Mouse (Mus musculus) adrenal gland, adult 2 months (tissue): ENCODE measurements around the gene Heatr4. TPM values are rescaled to one million over a fixed set of nuclear protein-coding genes. Genes with fewer than 3 reads are reported as not detected.
A peak's percentile ranks its signal among the peaks of the same experiment; 100 is the strongest.
"Not testable (repeated sequence)": the region's sequence is repeated elsewhere in the genome, so short reads cannot be mapped to it uniquely, and the experiment has no call there.

Experiments used
- DNase-seq: peaks from one replicate; pipeline ENCODE4 v3.0.0; 2021
- long read RNA-seq: library from polyadenylated mRNA; stranded (forward); transcript quantifications from one replicate; pipeline ENCODE4 v2.0.0, GENCODE M21; 2021
- polyA plus RNA-seq: library from polyadenylated mRNA; depleted of rRNA; stranded (reverse); fragments of >200 nt; gene quantifications from 2 replicates; pipeline ENCODE4 v1.2.3, GENCODE M21; 2012; rRNA removed
- total RNA-seq, 2 experiments: library from RNA; stranded (reverse); gene quantifications; 2 replicates each; pipeline ENCODE4 v1.2.3; 2021

The Heatr4 gene
- total RNA-seq, result not detected
- not detected in 2 replicates for polyA plus RNA-seq
- long read RNA-seq, result 0 reads

DNA sequence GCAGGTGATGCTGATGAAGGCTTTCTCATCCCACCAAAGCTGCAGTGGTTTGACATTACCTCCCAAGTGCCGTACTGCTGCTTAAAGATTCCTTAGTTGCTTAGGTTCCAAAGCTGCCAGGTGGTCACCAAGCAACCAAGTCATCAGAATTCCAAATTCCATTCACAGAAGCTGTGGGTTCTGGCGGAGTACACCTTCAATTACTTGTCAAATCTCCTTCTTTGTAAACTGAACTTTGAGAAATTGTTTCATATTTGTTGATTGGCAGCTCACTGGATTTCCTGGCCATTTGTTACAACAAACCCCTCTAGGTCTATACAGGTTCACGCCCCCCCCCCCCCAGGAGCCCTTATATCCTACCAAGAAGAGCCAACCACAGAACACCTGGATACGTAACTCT, at the start of gene Heatr4:
TSS of gene Heatr4 (minus strand) at position 101 of the 400 bp plus-strand sequence.
- DNase-seq, result no peak

DNA sequence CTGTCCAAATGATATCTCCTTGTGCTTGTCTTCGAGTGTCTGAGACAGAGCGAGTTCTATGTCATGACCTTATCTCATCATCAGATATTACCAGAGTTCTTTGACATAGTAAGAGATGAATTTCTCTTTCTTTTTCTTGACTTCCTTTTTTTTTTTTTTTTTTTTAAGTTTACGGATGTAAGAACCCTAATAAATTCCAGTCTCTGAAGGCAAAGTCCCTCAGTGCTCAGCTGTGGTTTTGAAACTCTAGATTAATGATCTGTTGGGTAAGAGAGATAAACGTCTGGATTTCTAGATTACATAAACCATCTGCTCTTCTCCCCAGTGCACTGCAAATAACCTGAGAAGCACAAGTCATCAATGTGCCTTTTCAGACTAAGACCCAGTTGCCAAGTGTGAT, 49.5 kb upstream of the Heatr4 start:
- DNase-seq, result no peak

DNA sequence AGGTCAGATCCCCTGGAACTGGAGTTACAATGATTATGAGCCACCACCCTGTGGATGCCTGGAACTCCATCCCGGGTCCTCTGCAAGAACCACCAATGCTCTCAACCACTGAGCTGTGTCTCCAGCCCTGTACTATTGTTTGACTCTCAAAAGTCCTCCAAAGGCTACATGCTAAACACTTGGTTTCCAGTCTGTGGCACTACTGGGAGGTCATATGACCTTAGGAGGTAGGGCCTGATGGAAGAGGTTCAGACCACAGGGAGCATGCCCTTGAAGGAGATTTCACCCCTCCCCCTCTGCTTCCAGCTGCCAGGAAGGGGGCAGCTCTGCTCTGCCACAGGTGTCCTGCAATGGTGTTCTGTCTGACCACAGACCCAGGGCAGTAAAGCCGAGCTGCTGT, 48.6 kb upstream of the Heatr4 start:
- not testable (repeated sequence) for DNase-seq

DNA sequence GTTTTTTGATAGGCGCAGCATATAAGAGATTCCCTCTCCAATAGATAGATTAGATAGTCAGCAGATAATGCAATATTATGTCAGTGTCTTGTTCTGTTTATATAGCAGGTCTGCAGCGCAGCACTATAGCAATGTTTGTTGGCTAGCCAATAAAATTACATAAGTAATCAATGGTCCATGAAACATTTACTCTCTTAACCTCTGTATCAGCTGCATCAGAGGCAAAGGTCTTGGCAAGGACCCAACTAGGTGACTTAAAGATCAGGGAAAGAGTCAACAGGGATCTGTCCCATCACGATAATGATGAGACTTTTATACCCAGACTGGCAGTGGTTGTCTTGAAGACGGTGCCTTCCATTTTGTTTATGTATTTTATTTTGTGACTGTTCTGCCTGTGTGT, 48.2 kb upstream of the Heatr4 start:
- no peak for DNase-seq

DNA sequence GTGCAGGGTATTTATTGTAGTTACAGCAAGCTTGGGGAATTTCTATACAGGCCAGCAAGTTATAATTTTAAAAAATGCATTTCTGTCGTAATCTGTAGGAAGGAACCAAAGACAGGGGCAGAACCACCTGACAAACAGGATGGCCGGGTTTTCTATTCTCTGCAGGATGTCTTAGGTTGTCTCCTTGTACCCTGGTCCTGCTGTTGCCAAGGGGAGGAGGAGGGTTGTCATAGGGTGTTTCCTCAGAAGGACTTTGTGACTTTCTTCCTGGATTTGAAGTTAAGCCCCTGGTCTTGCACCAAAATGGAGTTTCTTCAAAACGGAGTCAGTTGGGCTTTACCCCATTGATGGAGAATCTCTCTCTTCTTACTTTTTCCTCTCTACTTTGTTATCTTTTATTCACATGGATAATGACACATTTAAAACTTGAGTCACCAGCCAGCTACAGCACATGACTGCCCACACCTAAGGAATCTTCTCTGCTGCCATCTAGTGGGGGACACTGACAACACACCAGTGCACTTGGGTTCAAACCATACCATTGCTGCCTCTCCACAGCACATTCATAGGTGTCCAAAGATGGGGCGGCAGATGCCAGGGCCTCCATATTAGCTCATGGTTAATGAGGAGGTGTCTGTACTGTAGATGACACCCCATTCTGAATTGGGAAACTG, 46.1 kb upstream of the Heatr4 start:
- peak; percentile 82 for DNase-seq

DNA sequence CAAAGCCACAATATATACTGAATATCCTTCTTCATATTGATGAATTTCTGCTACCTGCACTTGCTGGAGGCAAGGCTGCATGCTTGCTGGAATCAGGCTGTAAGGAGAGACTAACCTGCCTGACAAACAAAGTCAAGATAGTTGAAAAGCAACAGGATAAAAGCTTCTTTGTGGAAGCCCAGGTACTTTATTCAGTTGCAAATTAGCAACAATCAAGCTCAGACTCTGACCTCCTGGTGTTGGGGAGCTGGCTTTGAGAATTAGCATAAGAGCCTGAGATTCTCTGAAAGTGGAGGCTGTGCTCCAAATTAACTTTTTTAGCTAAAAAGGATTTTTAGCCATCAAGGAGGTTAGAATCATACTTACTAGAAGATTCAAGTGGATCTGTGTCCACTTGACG, 44.4 kb upstream of the Heatr4 start:
- DNase-seq, result not testable (repeated sequence)

DNA sequence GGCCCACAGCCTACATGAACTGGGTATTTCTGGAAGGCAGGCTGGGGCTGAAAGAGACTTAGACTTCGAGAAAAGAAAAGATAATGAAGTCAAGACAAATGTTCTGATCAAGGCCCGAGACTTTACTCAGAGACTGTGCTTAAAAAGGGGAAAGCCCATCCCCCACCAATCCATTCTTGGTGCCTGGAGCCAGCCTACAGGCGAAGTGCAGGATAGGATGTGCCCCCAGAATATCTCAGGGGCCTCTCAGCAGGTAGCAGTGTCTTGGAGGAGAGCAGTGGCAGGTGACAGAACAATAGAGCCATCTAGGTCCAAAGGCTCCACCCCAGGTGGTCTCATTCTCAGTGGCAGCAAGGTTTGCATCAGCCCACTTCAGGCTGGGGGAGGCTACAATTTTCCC, 43.7 kb upstream of the Heatr4 start:
- not testable (repeated sequence) for DNase-seq

DNA sequence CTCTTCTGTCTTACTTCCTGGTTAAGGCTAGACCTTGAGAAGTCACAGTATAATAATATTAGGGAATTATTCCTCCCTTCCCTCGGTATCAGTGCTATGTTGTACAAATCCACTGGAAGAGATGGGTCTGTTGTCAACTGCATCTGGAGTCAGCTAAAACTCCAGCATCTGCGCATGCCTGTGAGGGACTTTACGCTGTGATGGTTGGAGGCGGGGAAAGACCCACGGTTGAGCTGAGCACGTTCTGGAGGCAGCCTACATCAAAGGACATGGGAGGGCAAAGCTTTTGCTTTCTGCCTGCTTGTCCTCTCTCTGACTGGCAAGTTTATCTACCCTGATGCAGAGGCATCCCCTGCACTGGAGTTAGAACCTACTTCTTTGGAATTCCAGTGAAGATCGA, 41.2 kb upstream of the Heatr4 start:
- DNase-seq, result no peak

DNA sequence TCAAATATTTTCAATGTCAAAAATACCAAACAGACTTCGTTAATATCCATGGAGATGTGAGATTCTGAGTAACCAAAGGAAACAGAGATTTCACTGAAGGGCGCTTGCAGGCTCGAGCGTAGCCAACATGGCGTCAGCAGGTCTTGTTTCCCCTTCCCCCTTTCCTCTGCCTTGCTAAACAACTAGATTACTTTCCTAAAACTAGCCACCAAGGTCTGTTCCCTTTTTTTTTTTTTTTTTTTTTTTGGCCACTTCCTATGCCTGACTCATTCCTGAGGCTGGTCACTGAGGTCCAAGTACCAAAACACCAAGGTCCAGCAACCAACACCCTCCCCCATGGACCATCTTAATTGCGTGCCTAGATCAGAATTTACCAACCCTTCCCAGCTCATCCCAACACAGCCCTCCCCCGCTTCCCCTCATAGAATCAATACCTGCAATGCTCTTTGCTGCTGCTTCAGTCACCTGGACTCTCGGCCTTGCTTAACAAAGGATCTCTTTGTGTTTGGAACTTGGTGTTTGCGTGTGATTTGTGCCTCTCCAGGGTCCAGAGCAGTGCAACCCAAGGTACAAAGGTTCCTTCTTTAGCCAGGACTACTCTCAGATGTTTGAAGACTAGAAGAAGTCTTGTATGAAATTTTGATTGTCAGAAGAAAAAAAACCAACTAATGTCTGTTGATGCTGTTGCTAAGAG, 38.5 kb upstream of the Heatr4 start:
- no peak for DNase-seq

DNA sequence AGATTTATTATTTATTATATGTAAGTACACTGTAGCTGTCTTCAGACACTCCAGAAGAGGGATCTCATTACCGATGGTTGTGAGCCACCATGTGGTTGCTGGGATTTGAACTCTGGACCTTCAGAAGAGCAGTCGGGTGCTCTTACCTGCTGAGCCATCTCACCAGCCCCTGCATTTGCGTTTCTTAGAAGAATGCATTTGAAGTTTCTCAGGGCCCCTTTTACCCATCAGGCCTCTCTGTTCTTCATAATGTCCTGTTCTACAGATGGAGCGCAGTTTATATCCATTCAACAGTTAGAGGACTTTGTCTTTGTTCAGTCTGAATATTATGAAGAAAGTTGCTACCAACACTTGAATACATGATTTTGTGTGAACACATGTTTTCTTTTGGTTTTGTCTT, 37.6 kb upstream of the Heatr4 start:
- DNase-seq, result not testable (repeated sequence)

DNA sequence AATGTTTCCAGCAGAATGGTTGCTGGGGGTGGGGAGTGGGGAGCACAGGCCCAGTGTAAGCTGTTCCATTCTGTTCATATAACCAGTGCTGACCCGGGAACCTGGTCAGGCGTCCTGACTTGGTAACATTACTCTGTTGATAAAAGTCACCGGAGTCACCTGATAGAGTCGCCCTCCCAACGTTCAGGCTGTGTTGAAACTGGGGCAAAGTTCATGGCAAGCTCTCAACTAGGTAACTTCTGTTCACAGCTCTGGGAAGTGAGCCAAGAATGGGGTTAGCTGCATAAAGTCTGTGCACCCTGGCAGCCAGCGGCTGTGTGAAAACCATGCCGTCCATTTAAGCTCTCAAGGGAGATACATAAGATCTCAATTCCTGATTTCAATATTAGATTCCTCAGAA, 35.9 kb upstream of the Heatr4 start:
- peak; percentile 83 for DNase-seq

DNA sequence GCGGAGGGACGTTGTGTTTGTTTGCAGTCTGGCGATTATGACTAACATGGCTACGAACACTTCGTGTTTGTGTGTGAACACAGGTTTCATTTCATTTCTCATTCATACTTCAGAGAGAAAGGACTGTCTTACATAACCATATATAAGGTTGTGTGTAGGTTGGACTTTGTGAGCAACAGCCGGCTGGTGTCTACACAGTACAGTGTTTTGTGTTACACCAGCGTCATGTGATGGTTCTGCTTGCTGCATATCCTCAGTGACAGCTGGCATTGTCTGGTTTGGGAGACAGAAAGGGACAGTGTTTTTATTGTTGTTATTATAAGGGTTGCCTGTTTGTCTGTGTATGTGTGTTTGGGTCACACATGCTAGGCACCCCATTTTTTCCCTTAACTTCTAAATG, 29.0 kb upstream of the Heatr4 start:
- DNase-seq, result no peak

DNA sequence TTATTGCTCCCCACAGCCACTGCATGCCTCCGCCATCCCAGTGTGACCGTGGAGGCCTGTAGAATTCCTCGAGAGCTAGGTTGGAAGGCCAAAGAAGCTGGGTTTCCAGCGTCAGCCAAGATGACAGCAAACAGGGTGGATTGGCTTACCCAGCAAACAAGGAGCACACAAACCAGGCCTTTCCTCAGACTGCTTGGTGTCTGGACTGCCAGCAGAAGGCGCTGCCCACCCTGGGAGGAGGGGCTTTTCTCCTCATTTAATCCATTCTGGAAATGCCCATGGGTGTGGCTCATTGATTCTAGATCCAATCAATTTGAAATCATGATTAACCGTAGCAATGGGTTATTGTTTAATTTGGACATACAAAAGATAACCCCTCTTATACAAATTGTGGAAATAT, 28.5 kb upstream of the Heatr4 start:
- DNase-seq, result no peak

DNA sequence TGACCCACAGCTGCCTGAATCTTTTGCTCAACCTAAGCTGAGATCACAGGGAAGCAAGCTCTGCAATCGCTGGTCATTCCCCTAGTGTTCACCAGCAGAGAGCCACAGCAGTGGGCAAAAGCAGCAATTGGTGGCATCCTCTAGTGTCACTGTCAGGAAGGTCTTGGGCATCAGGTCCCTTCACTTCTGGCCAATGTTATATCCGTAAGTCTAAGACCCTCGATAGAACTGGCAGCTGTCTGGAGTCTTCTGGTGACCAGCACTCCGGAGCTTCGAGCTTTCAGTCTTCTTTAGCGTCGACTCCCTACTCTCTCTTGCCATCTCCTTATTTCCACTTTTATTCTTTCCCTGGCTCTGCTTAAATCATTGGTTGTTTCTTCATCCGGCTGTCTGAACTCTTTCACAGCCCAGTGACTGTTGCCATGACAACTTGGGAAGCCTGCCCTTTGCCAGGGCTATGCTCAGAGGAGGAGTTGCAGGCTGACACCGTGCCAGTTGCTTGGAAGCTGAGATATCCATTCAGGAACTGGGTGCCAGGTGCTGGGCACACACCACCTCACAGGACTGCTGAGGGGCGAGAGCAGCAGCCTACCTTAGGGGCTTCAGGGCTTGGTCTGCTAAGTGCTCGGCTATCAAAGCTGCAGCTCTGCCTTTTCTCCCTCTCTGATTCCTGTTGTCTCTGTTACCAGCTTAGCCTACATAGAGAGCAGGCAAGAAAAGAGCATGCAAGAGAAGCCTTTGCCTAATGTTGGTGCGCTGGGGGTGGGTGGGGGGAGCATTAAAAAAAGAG, 26.8 kb upstream of the Heatr4 start:
- peak; percentile 88 for DNase-seq

DNA sequence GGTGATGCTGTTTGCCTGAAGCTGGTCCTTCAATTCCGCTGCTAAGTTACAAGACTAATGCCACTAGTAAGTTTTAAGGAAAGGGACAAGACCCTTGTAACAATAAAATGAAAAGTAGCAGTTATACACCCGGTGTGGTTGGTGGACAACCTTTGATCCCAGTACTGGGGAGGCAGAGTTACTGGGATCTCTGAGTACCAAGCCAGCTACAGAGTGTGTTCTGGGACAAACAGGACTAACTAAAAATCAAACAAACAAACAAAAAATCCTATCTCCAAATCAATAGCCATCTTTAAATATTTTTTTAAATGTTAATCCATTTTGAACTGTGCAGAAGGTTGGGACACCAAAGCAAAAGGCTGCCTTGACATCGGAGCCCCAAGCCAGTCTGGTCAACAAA, 25.5 kb upstream of the Heatr4 start:
- no peak for DNase-seq

DNA sequence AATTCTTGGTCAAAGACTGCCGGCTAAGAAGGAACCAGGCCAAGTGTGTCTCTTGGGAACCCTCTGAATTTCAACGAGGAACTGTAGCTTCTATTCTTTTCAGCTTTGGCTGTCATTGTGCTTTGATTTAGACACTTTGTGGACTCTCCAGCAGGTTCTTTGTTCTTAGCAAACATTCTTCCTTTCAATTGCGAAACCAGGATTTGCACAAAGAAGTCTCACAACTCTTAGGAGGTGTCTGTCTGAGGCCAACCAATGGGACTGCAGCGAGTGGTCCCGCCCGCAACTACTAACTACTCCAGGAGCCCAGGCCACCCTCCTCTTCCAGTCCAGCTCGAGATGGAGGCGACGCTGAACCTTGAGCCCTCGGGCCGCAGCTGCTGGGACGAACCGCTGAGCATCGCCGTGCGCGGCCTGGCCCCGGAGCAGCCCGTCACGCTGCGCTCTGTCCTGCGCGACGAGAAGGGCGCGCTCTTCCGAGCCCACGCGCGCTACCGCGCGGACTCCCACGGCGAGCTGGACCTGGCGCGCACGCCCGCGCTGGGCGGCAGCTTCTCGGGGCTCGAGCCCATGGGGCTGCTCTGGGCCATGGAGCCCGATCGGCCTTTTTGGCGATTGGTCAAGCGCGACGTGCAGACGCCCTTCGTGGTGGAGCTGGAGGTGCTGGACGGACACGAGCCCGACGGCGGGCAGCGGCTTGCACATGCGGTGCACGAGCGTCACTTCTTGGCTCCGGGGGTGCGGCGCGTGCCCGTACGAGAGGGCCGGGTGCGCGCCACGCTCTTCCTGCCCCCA, 24.7 kb upstream of the Heatr4 start, which contains the start of gene Acot1:
TSS of gene Acot1 (plus strand) at position 320 of the 795 bp plus-strand sequence.
- DNase-seq, result peak; percentile 75

DNA sequence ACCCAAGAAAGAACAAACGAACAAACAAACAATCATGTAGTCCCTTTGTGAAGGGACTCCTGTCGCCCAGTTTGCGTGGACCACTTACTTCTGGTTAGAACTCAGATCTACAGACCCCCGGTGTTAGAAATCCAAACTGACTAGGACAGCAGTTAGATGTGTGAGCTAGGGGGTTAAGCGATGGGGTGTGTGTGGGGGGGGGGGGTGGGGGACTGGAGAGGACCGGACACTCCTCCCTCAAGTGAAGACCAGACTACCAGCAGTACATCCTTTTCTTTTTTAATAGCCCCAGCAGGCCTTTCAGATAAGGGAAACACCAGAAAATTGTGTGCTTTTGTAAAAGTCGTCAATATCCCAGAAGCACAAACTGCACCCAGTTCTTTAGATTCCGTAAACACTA, 24.1 kb upstream of the Heatr4 start:
- no peak for DNase-seq

DNA sequence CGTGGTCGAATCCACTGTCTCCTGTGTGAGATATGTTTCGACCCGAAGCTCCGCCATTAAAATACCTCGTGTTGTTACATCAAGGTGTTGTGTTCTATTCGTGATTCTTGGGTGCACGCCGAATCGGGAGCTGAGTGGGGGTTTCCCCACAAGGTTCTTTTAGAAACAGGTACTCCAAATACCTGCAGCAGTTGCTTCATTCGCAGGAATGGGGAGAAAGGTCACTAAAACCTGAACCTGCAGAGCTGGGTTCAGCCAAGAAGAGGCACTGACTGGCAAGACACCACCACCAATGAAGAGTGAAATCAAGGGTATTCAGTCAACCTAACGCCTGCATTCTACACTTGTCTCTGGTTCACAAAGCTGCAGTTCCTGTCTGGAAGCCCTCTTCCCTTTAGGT, 23.6 kb upstream of the Heatr4 start:
- DNase-seq, result no peak

DNA sequence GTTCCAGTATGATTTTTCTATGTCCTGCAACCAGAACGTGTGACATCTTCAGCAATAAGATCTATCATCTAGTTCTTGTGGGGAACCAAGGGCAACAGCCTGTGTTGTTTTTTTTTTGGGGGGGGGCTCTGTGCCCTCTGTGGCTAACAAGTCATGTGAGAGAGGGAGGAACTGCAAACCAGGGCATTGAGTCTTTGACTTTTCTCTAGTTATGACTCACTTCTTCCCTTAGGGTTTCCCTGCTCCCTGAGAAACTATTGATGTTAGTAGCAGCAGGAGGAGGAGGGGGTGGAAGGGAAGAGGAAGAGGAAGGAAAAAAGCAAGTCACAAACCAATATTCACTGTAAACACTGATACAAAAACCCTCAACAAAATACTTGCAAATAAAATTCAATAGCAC, 19.2 kb upstream of the Heatr4 start:
- no peak for DNase-seq

DNA sequence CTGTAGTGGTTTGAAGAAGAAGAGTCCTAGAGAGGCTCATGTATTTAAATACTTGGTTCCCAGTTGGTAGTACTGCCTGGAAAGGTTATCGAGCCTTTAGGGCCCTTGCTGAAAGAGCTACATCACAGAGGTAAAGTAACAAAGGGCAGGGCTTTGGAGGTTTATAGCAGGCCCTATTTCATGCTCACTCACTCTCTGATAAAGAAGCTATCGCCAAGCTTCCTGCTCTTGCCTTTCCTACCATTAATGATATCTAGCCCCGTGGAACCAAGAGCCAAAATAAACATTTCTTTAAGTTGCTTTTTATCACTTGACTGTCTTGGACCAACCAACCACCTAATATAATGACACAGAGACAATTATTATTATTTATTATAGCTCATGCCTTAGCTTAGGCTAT, 15.8 kb upstream of the Heatr4 start:
- no peak for DNase-seq

DNA sequence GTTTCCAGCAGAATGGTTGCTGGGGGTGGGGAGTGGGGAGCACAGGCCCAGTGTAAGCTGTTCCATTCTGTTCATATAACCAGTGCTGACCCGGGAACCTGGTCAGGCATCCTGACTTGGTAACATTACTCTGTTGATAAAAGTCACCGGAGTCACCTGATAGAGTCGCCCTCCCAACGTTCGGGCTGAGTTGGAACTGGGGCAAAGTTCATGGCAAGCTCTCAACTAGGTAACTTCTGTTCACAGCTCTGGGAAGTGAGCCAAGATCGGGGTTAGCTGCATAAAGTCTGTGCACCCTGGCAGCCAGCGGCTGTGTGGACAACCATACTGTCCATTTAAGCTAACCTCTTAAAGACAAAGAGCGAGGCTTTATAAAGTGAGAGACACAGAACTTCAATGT, 14.6 kb upstream of the Heatr4 start:
- peak; percentile 70 for DNase-seq
